Mouse (Mus musculus) ovary, postnatal 36 days (tissue): ENCODE data around the gene Il10ra.

Source experiments
- DNase-seq: peaks from one replicate; pipeline ENCODE4 v3.0.0; 2022; ENCODE audit warnings: low spot score, mixed read lengths

Gene Il10ra

GRCm38 (mm10) chr9:45268597-45269325 lies at the start of gene Il10ra:
Gene Il10ra, minus strand, starts transcription at chr9:45269149.
- peak; percentile 67 for DNase-seq

- DNase-seq: peak; percentile 43
Measured at GRCm38 (mm10) chr9:45317635-45318034, 48.7 kb upstream of the Il10ra start.

GRCm38 (mm10) chr9:45313913-45314312 lies 45.0 kb upstream of the Il10ra start:
- no peak for DNase-seq

GRCm38 (mm10) chr9:45311858-45312257 lies 42.9 kb upstream of the Il10ra start:
- DNase-seq: no peak

- no peak for DNase-seq
Measured at GRCm38 (mm10) chr9:45308521-45308920, 39.6 kb upstream of the Il10ra start.

- no peak for DNase-seq
Measured at GRCm38 (mm10) chr9:45306746-45307410, 37.9 kb upstream of the Il10ra start.

- no peak for DNase-seq
Measured at GRCm38 (mm10) chr9:45301771-45302170, 32.8 kb upstream of the Il10ra start.

- DNase-seq: peak; percentile 91
Measured at GRCm38 (mm10) chr9:45300422-45301104, 31.6 kb upstream of the Il10ra start.

GRCm38 (mm10) chr9:45299231-45300006 lies 30.5 kb upstream of the Il10ra start:
- no peak for DNase-seq

- DNase-seq: no peak
Measured at GRCm38 (mm10) chr9:45294210-45295011, 25.5 kb upstream of the Il10ra start.

GRCm38 (mm10) chr9:45291481-45292168 lies 22.7 kb upstream of the Il10ra start:
- DNase-seq: no peak

- no peak for DNase-seq
Measured at GRCm38 (mm10) chr9:45282466-45282865, 13.5 kb upstream of the Il10ra start.

- DNase-seq: no peak
Measured at GRCm38 (mm10) chr9:45280891-45281290, 11.9 kb upstream of the Il10ra start.

- DNase-seq: no peak
Measured at GRCm38 (mm10) chr9:45280059-45280458, 11.1 kb upstream of the Il10ra start.

GRCm38 (mm10) chr9:45274635-45275034 lies 5.7 kb upstream of the Il10ra start:
- DNase-seq: no peak

- no peak for DNase-seq
Measured at GRCm38 (mm10) chr9:45274218-45274617, 5.3 kb upstream of the Il10ra start.

GRCm38 (mm10) chr9:45272213-45272612 lies 3.3 kb upstream of the Il10ra start:
- no peak for DNase-seq

- DNase-seq: no peak
Measured at GRCm38 (mm10) chr9:45268079-45268478, 870 bp downstream of the Il10ra start.

- no peak for DNase-seq
Measured at GRCm38 (mm10) chr9:45267099-45267498, 1.9 kb downstream of the Il10ra start.

GRCm38 (mm10) chr9:45261872-45262271 lies 7.1 kb downstream of the Il10ra start:
- DNase-seq: no peak

GRCm38 (mm10) chr9:45261466-45261865 lies 7.5 kb downstream of the Il10ra start:
- DNase-seq: peak; percentile 35
